Mouse (Mus musculus) monocyte, adult 5-6 weeks (primary cell): ENCODE data around the gene Tor4a. TPM values are rescaled to one million over a fixed set of nuclear protein-coding genes. Genes with fewer than 3 reads are reported as not detected.
A peak's percentile ranks its signal among the peaks of the same experiment; 100 is the strongest.

Source experiments
- ATAC-seq: fragments of 153-309, 156-312 bp; replicated peaks from 2 replicates; pipeline ENCODE4 v1.8.0; 2017; ENCODE audit warnings: mild to moderate bottlenecking; ENCODE audit not compliant: low TSS enrichment, insufficient number of reproducible peaks, severe bottlenecking, poor library complexity, low FRiP score
- total RNA-seq: library from RNA; stranded (forward); fragments of 200-1000, 200-491, 200-594 nt; gene quantifications from 3 replicates; pipeline ENCODE4 v1.2.3, GENCODE M21; 2017

The Tor4a gene
- total RNA-seq, 1 experiment from 2014 or later: 31.0 TPM

DNA sequence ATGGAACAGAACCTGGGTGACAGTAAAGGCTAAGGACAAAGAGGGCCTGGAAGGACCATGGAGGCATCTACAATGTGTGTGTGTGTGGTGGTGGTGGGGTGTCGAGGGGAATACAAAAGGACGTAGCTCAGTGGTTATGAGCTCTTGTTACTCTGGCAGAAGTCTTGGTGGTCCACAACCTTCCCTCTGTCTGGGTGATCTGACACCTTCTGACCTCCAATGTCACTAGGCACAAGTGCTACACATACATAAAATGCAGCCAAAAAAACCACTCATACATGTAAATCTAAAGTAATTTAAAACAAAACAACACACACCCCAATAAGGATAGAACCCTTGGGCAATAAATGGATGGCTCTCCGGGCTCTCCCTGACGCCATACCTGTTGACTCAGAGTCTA, 30.7 kb upstream of the Tor4a start:
- ATAC-seq: no peak

DNA sequence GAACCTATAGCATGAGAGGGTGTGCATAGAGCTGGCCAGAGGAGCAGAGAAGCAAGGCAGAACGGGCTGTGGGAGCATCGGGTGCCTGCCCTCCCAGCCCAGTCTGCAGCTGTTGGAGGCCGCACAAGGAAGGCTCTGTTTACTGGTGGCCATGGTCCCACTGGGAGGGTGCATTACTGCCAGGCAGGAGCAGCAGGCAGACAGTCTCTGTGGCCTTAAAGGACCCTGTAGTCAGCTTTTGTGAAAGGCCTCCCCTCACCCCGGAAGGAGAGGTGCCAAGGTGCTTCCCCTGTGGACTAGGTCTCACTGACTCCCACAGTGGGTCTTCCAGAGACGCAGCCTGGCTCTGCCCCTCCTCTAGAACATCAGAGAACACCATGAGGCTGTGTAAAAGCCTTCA, 30.2 kb upstream of the Tor4a start:
- ATAC-seq: no peak

DNA sequence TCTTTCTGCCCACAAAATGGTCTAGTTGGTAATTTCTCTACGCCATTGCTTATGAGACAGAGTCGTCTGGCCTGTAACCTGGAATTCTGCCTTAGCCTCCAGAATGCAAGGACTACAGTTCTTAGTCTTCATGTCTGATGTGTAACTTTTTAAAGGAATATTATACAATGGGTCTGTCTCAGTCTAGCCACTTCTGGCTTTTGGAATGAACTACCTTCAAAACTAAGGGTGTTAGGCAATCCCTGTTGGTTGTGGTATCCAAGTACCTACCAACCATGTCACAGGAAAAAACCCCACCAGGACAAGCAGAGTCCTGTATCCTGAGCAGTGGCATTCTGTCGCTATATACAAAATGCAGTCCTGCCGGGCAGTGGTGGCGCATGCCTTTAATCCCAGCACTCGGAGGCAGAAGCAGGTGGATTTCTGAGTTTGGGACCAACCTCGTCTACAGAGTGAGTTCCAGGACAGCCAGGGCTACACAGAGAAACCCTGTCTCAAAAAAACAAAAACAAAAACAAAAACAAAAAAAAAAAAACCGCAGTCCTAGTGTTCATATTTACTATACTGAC, 29.2 kb upstream of the Tor4a start:
- no peak for ATAC-seq

DNA sequence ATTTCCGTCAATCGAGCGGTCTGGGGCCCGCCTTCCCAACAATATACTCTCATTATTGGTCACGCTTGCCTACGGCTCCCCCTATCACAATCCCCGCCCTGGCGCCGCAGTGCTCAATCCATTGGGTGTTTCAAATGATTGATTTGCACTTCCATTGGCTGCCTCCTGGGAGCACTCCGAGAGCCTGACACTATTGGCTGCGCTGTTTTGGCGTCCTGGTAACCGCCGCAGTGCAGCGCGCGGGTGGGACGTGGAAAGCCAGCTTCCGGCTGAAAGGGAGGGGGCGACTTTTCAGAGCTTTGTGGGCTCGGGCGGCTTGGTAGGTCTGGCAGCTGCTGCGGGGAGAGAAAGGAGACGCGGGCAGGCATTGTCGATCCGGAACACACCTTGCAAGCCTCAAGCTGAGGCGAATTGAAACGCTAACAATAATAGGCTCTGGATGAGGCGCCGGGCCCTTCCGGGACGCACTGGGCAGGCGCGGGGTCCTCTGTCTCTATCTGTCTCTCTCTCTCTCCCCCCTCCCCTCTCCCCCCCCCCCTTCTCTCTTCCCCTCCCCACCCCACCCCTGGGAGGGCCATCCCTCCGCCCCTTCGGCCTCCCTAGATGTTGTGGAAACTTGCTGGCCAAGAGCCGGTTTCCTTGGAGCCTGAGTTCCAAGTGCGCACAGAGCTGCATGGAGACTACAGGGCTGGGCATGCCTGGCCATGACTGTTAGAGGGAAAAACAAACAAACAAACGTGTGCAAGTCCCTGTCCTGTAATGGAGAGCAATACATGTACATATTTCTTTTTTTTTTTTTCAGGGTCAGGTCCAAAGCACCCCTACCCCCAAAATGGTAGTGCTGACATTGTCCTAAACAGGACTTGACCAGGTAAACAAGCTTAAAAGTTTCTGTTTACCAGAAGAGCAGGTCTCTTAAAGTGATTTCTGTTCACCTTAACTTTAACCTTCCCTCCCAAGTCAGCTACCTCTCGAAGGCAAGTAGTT, 28.4 kb upstream of the Tor4a start:
- peak; percentile 88 for ATAC-seq

DNA sequence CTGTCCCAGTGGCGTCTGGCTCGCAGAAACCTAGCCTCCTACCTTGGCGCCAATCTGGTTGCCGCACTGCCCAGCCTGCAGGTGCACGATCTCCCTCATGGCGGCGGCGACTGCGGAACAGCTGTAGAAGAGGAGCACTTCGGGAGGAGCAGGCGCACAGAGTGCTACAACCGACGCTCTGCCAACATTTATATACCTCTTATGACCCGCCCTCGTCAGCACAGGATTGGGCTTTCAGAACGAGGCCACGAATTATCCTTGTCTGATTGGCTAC, 27.7 kb upstream of the Tor4a start, which contains the start of gene Tubb4b:
Gene Tubb4b, minus strand, starts transcription at position 211 of the 274 bp plus-strand sequence.
- ATAC-seq: no peak

DNA sequence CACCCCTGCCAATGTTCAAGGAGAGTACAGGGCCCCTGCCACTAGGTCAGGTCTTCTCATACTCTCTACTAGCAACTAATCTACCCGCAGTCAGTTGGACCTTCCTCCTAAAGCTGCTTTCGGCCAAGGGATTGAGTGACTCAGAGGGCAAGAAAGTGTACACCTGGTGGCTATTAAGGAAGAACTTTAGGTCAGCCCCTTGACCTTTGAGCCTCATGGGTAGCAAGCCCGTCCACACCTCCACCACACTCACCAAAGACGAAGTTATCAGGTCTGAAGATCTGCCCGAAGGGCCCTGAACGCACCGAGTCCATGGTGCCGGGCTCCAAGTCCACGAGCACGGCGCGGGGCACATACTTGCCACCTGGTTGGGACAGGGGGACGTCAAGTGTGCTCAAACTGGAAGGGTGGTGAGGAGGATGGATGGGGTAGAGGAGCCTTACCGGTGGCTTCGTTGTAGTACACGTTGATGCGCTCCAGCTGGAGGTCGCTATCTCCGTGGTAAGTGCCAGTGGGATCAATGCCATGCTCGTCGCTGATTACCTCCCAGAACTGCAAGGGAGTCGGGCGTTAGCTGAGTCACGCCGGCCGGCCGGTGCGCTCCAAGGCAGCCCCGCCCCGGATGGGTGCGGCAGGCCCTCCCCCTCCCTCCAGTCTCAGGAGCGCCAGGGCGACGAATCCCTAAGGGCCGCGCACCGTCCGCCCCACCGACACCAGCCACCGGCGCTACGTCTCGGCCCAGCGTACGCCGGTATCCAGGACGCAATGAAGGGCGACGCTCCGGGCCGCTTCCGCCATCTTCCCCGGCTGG, 27.2 kb upstream of the Tor4a start:
- peak; percentile 1; the same call in 1 of the 2 replicates for ATAC-seq

DNA sequence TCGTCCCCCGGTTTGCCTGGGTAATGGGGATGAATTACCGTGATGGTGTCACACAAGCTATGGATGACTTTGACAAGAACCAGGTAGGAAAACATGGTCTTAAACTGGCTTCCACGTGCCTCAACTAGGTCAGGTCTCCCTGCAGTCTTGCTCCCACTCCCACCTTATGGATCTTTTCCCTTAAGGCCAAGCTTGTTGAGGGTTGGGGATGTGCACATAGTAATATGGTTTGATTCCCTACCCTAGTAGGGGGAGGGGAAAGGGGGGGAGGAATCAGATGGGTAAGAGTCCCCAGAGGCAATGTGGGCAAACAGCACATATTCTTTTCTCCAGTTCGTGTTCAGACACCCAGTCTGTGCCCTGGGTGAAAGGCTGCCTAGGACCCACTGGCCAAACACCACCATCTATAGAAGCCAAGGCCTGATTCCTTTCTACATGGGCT, 24.7 kb upstream of the Tor4a start:
- ATAC-seq: no peak

DNA sequence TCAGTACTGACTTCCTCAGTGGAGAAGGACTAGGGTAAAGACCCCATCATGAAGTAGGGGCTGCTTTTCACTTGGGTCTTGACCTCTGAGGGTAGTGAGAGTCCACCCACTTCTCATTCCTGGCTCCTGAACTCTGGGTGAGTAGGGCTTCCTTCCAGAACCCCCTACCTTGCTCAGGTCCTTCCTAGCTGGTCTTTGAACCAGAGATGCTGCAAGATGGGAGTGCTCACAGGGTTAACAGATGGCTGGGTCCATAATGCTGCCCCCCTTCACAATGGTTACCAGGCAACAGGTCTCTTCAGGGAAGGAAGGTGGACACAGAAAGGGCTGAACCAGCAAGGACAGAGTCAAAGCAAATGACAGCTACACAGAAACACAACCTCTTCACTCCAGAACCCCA, 21.8 kb upstream of the Tor4a start, which contains the start of gene Fam166a:
Gene Fam166a, plus strand, starts transcription at position 301 of the 400 bp plus-strand sequence.
- no peak for ATAC-seq

DNA sequence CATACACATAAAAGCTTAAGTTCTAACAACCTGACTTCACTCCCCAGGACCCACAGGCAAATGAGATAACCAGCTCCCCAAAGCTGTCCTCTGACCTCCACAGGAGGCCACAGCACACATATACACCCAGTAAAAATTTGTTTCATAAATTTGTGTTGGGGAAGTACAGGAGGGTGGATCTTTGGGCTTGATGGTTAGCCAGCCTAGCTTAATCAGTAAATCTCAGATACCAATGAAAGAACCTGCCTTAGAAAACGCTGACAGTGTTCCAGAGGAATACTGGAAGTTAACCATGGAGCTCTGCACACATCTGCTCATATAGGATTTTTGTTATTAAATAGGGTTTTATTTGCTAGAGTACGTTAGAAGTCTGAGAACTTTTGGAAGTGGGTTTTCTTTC, 21.0 kb upstream of the Tor4a start:
- no peak for ATAC-seq

DNA sequence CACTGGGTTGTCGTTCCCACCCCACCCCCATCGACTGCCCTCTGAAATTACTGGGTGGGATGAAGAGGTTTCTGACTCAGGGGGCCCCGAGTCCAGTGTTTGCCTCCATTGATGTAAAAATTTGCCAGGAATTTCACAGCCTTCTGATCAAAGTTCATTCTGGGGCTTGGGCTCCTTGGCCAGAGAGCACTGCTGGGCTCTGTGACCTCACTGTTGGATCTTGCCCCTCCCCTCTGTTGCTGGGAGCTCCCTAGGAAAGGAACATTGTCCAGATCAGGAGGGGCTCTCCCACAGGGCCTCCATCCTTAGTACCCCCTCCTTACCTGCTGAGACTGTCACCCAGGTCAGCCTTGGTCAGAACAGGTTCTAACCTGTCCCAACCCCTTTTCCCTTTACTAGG, 17.8 kb upstream of the Tor4a start, which contains the start of gene Stpg3:
Gene Stpg3, minus strand, starts transcription at position 194 of the 400 bp plus-strand sequence.
- no peak for ATAC-seq

DNA sequence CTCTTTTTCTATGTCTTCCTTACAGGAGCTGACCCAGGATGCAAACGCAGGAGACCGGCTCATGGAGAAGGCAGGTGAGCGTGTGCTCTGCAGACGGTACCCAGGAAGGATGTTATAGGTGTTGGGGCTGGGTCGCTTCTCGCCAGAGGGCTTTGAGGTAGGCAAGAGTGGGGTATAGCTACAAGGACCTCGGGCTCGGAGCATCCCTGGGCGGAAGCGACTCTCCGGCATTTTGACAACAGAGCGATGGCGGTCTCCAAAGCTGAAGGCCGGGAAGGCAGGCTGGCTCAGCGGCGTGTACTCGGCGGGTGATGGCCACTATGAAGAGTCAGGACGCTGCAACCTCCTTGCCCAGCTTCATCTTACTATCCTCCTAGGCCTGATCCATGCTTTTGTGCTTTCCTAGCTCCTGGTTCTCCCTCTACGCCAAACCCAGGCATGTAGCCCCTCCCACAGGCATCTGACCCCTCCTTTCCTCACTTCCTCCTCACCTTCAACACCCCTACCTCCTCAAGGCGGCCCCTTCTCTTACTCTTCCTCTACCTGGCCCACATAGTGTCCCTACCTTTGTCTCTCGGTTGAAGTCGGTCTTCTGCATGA, 16.7 kb upstream of the Tor4a start:
- ATAC-seq: no peak

DNA sequence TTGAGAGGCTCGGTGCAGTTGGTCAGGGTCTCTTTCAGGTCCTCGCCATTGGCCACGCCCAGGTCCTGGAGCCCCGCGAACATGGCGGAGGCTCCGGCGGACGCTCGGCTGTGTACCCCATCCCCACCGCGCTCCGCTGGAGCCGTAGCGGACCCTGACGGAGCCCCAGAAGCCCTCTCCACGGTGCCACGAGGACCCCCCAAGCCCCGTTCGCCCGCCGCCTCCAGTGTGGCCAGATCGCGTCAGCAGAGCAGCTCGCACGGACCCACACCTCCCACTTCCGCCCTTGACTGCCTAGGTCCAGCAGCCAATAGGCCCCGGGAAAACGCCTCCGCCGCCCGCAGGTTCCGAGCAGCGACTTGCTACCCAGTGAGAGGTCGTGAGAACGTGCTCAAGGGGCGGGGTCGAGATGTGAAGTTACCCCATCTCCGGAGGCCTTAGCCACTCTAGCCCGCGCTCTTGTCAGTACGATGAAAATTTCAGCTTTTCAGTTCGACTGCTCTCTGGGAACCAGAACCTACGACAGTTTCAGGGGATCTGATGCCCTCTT, 14.5 kb upstream of the Tor4a start, which contains the start of gene Nelfb:
Gene Nelfb, minus strand, starts transcription at position 369 of the 550 bp plus-strand sequence.
- ATAC-seq: peak; percentile 97

DNA sequence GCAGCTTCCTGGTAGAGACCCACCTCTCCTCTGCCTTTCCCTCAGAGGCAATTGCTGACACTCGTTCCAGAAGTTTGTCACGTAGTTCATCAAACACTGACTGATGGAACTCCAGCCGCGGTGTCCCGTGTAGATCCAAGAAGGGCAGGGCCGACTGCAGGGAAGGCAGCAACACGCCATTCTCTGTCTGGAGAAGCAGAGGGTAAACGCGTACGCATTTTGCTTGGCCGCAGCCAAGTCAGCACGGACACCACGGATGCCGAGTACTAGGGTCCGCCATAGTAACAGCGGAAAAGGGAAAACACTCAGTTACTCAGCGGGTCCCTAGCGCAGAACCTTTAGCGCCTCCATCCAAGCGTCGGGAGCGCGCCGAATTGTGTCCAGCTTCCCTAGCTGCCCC, 14.0 kb upstream of the Tor4a start:
- peak; percentile 4; the same call in 1 of the 2 replicates for ATAC-seq

DNA sequence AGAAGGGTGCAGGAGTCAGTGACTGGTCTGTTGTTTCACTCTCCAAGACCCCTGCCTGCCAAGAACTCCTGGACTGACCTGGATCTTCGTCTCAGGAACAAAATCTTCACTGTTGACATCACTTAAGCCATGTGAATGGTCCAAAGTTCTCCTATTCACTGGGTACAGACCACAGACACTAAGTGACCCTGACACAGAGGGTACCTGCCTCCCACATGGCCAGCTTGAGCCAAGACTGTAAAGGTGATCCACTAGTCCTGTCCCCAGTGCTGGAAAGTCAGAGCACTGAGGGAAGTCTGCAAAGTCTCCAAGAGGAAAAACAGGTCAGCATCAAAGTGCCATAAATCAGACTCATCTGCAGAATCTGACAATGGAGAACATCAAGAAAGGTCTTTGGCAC, 10.9 kb upstream of the Tor4a start:
- no peak for ATAC-seq

DNA sequence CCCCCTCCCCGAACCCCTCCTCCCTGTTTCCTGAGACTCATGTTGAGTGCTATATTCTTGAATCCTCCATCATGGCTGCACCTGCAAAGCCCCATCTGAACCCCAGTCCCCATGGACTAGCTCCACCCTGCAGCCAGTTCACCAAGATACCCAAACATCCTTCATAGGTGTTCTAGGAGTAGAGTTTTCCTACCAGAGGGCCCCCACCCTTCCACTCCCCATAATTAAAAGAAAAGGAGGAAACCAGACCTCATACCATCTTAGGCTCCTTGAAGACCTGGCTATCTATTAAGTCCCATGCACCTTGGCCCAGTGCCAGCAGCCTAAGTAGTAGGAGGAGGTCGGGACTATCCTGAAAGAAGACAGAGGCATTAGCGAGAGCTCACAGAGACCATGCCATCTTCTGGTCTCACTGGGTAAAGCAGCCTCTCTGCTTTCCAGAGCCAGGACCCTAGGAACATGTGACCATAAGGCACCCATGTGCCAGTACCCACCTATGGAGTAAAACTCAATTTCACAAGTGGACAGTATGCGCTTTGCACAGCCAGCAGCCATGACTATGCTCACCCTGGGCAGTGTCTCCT, 7.0 kb upstream of the Tor4a start:
- ATAC-seq: no peak

DNA sequence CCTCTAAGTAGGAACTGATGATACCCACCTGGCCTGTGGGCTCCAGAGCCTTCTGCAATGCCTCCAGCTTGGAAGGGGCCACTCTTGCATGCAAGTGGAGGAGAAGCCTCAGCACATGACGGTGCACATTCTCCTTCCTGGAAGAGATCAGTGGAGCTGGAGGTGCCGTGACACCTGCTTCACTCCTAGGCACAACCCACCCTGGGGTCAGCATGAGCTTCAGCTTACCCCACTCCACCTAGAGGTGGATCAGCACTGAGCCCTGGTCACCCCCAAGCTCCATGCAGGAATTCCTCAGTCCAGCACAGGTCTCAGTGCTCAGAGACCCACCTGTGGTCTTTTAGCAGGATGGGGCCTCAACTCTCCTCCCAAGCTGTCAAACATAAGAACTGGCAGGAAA, 3.9 kb upstream of the Tor4a start:
- ATAC-seq: no peak

DNA sequence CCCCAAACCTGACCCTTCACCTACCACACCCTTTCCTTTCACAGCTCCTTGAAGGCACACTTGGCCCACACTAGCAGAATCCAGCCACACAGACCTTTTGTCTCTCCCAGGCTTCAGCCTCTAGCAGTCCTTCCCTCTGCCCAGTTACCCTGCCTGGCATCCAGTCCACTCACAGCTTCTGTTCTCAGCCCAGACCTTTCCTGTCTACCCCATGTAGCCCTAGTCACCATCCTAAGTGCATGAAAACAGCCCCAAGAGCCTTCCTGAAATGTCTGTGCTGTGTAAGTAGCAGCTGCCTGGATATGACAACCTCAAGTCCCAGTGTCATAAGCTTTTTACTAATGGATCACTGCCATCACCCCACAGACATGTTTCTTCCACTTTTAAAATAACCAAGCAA, 1.3 kb upstream of the Tor4a start:
- ATAC-seq: no peak

DNA sequence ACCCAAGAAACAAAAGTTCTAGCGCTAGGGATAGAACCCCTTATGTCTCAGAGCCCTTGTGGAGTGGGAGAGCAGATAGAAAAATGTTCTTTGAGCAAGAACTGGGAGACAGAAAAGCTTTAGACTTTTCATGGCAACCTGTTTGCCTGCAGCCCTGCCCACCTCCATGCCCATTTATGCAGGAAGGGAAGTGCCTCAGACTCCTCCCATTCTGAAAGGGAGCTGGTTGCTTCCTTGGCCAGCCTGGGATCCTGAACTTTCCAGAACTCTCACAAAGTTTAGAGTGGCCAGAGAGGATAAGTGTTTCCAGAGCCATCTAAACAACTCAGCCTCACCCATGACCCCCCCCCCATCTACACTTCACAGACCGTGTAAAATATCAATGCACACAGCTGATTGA, 505 bp upstream of the Tor4a start:
- ATAC-seq: no peak
